Mouse (Mus musculus) right cerebral cortex, postnatal 4 days (tissue): ENCODE results near the gene Slc25a21.

ENCODE experiments used
- DNase-seq: peaks from one replicate; pipeline ENCODE4 v3.0.0-alpha.2; 2022

Gene Slc25a21

DNA sequence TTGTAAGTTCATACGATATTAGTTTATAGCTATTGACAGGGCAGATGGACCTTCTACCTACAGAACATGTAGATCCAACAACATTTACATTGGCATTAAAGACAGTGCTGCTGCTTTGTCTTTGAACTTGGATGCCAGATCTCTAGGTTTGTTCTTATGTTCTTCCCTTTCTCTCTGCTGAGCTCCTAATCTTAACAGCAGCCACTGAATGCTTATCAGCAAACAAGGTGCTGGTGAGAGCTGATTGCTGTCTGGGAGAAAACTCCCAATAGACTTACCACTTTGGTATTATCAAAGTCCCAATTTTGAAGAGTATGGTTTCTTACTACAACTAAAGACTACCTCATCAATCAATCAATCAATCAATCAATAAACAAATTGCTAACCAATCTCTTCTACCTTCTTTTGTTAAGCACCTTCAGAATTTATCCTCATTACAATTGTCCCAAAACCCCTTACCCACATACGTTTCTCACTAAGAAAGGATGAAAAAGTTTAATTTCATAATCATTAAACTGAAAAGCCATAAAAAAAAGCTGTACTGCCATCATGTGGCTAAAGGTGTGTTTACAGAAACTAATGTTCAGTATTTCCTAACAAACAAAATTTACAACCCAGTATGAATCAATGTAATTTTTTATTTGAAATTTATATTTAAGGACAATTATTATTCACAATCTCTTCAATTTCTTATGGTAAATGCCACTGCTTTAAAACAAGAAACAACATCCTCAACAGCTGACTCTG is 12.7 kb downstream of the Slc25a21 start:
- no peak for DNase-seq

DNA sequence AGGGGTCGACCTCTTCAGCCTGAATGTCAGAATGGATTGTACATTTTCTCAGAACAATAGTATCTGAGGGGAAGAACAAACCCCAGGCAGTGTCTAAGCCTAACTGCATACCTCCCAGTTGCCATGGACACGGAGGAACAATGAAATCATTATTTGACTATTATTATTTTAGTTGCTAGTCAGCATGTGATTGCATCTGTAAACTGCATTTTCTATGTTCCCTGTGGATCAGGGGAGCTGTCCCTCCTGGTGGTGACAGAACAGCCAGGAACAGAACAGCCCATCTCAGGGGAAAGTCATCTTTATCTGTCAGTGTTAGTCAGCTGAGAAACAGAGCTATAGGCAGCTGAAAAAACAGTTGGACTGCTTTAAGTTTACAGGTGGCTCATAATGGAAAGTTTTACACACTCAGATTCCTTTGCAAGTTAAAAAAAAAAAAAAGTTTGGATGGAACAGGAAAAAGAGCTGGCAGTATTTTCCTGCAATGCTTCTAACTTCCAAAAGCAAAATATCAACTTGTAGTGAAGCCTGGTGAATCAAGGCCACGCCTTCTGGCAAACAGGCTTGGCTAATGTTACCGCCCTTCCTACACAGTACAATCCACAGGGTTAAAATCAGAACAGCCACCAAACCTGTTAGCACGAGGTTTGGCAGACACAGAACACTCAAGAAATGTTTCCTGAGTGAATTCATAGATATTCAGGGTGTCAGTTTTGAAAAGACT is 17.6 kb downstream of the Slc25a21 start:
- DNase-seq, result no peak

DNA sequence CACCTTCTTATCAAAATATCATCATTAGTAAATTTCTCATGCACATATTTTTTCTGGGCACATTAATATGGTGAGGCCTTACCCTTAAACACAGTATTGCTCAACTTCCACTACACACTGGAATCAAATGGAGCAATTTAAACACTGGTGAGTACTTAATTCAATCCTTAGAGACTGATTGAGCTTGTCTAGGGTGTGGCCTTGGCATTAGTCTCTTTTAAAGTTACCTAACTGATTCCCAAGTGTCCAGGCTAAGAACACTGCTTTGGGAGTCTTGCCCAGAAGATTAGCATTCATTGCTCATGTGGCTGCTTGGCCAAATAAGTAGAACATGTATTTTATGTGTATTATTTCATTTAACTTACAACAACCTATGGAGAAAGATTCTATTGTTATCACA is 18.5 kb downstream of the Slc25a21 start:
- no peak for DNase-seq

DNA sequence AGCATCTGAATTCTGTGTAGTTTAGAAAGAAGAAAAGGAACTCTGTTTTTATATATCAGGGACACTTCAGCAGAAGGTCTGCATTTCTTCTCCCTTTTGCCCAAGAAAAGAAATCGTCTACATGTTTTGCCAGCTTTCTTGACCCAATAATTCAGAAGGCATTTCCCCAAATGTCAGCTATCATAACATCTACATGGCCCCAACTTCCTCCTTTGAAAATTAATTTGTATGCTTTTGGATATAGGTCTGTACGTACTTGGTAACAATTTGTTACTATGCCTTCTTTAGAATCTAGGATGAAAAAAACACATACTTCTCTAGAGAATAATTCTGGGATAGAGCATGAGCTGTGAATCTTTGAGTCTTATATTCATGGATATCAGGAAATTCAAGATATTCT is 34.0 kb downstream of the Slc25a21 start:
- no peak for DNase-seq

DNA sequence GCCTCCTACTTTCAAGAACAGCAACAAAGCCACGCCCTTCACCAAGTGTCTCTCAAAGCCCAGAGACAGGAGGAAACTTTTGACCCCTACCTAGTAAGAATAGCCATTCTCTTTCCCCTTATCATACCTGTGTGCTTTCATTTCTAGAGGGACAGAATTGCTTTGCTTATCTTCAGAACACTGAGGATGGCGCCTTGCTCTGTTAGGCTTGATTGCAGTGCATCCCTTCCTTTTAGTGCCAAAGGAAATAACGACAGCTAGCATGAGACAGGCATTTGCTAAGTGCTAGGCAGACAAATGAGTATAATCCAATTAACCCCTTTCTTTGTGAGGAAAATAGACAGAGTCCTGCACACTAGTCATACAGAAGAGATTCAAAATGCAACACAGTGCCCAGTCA is 34.4 kb downstream of the Slc25a21 start:
- no peak for DNase-seq

DNA sequence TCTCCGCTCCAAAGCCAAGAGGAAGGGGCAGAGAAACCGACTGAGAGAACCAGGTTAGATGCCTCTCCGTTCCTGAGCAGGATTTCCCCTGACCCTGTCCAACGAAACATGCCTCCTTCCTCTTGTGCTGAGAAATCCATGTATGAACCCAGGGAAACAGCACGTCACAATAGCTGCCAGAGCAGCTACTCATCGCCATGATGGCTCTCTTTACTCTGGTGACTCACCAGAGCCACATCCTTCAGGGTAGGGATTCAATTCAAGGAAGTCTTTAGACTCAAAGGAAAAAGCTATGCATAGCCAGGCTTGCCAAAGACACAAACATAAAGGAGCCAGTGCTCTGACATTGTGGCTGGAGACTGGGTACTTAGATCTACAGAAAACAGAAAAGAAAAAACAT is 37.4 kb downstream of the Slc25a21 start:
- no peak for DNase-seq

DNA sequence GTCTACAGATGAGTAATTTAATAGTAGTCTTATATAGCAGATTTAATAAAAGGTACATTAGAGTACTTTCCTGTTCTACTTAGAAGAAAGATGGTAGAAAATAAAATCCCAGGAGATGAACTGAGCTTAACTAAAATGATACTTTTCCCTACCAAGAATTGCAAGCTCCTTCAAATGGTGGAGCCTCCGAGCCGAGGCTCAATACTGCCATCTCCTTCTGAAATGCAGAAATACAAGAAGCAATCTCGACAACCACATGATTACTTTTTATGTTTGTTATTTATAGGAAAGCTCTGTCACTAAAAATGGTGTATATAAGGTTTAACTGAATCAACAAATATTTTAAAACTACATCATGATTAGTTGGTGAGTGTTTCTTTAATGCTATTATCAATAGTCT is 39.0 kb downstream of the Slc25a21 start:
- DNase-seq, result no peak

DNA sequence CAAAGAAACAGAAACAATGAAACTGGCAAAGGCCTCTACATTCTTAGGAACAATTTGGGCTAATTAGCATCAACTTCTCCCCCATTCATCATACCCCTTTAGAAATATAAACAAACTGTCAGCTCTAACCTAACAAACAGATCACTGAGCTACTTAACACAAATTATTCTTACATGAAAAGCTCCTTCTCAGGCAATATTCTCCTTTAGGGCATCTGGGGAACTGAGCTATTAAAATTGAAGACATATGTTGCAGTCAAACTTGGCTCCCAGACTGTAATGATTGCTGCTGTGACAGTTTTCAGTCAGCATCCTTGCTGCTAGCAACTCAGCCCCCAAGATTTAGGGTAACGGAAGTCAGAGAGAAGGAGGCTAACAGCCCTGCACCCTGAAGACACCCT is 58.3 kb downstream of the Slc25a21 start:
- DNase-seq, result no peak

DNA sequence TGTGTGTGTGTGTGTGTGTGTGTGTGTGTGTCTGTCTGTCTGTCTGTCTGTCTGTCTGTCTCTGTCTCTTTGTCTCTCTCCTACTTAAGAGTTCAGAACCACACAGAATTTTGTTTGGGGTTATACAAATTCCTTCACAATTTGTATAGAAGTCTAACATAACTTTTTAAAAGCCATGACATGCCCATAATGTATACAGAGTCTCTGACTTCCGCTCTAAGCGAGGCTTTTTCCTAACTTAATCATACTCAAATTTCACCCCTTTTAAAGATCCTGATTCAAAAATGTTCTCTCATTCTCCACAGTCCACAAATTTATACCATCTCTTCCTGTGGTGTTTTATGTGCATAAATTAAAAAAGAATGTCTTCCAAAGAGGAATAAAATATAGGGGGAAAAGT is 59.5 kb downstream of the Slc25a21 start:
- no peak for DNase-seq

DNA sequence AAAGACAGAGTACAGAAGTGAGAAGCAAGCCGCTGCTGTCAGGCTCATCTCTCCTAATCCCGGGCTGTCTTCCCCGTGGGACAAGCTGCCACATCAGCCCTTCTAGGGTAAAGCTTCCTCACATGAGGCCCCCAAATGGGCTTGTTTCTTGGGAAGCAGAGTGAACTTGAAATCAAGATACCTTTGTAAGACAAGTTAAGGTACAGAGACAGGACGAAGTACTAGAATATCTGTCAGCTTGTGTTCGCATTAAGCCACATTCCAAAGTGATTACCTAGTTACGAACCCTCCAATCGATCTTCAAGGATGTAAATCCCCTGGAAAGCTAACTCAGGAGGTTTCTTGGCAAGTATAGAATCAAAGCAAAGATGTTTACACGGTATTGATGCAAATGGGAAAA is 78.7 kb downstream of the Slc25a21 start:
- DNase-seq, result no peak

DNA sequence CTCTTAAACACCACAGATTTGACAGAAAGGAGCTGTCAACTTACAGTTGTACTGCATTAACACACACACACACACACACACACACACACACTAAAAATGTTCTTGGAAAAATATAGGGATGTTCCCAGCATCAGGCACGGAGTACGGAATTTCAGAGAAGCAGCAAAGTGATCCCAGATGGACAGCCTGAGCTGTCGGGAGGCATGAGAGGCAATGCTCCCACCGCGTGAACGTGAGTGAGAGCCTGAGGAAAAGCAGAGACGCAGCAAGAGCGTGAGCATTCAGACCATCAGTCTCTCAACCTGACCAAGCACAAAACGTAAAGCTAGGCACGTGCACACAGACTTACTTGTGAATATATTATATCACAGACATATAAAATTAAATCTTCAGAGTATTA is 81.8 kb downstream of the Slc25a21 start:
- no peak for DNase-seq

DNA sequence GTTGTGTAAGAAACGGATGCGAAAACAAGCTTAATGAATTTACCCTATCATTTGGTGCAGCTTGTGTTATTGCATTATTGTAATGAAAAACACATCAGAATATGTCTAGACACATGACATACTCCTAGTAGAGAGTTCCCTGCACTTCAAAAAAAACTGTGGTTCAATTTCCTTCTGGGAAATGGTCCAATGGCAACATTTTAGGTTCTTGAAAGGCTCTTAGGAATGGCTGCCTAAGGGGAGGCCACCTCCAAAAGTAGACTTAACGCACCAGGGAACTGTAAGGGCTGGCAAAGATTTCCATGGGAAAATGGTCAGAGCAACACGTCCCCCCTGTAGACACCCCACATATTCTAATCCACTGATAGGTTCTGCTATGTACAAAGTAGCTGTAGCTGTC is 87.9 kb downstream of the Slc25a21 start:
- DNase-seq, result no peak

DNA sequence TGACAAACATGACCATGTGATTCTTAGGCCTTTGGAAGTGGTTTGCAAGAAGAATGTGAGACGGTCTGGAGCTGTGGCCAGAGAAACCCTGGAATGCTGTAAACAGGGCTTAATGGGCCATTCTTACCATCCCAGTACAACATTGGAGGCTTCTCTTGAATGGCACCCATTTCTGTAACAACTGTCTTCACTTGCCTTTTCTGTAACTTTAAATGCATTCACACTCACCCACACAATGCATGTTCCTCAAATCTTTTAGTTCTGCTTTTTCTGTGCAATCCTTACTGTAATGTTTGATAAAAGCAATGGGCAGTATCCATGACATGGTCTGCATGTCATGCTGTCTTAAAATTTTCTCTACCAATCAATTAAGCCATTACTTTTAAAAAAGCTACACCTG is 95.0 kb downstream of the Slc25a21 start:
- no peak for DNase-seq

DNA sequence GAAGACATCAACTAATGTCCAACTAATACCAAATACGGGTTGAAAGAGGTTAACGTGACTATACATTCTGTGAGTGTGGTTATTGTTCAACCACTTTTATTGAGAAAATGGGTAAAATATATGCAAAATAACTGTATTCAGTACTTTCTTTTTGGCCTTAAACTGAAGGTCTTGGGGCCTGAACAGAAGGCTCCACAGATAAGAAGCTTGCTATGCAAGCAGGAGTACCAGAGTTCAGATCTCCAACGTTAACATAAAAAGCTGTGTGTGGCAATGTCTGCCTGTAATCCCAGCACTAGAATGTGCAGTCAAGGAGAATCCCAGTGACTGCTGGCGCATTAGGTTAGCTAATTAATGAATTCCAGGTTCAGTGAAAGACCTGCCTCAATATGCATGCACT is 96.7 kb downstream of the Slc25a21 start:
- no peak for DNase-seq

DNA sequence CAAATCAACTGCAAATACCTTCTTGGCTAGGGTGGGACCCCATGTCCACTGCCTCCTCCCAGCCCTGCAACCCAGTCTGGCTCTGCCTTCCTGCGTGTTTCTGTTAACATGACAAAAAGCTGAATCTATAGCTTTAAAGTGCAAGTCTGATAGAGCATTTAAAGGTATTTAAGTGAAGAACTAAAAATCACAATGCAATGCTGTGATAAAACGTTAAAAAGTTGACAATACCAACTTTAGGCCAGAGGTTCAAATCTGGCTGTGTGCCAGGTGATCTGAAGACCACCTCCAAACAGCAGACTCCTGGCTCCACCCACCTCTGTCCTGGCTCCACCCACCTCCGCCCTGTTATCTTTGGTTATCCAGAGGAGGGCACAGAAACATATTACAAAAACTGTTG is 98.2 kb downstream of the Slc25a21 start:
- no peak for DNase-seq

DNA sequence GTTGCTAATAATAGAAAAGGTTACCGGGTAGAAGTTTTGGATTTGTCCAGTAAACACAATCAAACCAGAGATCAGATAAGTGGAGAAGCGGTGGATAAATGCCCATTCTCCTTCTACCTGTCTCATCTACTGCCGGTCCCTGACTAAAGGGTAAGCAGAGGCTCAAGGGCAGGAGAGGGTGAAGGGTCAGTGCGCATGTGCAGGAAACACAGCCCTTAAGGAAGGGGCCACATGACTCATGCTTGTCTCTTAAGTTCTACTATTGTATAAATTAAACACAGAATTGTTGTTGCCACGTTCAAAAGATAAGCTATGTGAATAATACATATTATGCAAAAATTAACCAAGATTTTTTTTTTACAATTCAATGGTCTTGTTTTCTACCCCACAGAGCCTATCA is 98.9 kb downstream of the Slc25a21 start:
- DNase-seq, result no peak

DNA sequence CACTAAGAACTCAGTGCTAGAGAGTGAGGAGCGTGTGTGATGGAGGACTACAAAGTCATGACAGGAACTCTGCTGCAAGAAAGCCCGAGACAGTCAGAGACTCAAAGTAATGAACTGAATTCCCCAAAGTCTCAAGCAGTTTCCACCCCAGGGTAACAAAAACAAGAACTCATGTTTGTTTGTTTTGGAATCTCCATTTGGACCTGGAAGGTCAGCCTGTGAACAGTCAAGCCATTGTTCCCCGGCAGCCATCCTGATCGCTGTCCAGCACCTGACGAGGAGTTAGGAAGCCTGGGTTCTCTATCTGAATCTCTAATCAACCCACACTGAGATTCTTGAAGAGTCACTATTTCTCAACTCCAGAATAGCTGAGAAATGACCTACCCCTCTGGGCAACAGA is 104.2 kb downstream of the Slc25a21 start:
- DNase-seq, result no peak

DNA sequence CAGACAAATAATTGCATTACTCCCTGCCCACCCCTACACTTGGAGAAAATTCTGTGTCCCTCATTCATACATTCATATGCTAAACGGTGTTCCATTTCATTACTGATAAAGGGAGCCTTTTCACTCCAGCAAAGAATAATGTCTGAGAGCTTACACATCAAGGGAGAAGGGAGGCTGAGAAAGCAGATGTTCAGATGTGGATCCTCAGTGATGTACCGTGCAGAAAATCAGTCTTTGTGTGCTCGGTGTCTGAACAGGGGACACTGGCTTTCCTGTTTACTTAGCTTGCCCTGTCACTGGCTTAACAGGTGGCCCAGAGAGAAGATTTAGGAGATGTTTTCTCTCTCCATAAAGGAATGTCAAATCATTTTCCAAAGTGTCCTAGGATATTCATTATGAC is 112.8 kb downstream of the Slc25a21 start:
- DNase-seq, result no peak

DNA sequence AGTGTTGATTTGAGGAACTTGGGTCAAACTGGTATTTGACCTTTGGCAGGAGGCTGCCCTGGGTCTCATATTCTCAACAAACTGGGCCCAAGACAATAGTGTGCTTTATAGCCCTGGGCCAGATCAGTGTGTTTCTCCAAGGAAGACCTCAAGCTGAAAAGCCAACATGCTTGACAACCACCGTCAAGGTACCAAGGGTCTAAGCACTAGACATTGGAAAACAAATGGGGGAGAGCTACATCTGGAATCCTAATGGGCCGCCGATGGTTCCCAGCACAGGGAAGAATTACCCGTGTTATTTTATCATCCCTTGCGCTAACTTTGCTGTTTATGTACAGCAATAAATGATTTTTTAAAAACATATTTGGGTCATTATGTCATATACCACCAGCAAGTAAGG is 113.7 kb downstream of the Slc25a21 start:
- DNase-seq, result no peak

DNA sequence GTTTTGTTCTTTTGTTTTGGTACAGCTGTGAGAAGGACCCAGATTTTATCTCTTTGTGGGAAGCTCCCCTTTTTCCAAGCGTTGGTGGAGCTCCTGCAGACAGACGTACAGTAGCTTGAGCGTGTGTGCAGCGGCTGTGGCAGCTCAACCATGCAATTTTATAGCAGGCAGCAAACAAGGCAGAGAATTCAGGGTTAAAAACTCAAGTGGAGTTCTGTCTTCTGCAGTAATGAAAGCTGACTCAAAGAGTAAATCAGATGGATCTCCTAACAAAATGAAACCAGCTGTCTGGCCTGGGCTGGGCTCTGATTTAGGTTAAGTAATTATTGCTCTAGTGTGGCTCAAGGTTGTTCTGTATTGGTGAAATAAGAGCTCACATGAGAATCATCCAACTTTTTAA is 120.7 kb downstream of the Slc25a21 start:
- no peak for DNase-seq

DNA sequence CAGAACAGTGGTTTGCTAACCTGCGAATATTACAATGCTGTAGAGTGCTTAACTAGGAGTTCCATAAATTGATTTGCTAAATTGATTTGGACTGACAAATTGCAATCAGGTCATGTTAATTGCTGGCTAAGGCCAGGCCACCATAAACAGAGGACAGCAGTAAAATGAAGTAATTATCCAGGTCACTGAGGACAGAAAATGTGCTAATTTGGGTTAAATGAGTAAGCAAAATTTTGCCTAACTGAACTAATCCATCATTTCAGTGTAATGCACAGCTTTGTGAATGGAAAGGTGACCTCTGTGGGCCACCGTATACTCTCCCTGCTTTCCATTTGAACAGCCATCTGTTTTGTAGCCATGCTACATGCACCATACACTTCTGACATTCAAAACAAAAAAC is 124.7 kb downstream of the Slc25a21 start:
- no peak for DNase-seq

DNA sequence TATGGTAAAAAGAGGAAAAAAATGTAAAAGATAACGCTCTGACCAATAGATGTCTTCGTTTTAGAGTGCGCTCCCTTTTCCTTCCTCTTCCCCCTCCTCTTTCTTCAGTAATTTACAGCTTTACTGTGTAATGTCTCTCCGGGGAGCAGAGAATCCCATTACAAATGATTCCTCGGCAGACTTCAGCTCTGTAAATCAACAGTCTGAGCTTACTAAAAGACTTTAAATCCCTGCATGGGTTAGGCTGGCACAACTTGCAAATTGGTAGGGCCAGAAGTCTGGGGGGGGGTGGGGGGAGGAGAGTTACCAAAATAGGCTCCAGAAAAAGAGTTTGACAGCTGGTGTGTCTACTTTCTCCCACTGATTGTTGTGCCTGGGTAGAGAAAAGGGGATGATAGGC is 128.7 kb downstream of the Slc25a21 start:
- DNase-seq, result no peak

DNA sequence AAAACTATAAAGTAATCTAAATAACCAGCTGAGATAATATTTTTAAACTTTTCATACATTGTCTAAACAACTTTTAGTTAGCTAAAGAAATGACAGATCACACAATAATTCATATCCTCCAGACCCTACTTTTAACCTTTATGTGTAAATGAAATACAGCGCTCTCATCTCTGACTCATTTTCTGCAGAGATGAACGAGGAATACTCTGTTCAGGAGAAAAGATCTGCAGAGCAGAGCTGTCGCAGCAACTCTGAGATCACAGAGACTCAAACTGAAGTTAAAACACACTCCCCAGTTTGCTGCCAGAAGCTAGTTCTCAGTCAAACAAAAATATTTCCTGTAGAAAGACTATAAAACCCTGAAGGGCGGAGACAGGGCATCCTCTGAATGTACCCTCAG is 177.5 kb downstream of the Slc25a21 start:
- DNase-seq, result no peak

DNA sequence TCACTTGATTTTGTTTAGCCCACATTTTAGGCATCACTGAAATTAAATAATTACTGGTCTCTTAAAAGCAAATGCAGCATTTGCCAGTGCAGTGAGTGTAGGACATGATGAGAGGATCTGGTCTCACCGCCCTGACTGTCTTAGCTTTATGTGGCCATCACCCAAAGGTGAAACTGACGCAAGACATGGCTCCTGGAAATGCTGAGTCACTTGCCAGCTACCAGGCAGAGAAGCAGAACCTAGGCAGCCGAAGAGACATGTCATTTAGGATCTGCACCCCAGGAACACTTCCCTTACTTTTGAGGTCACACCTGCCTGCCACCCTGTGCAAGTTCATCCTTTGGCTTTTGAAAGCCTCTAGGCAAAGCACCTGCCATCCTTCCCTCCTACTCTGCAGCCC is 180.4 kb downstream of the Slc25a21 start:
- DNase-seq, result no peak

DNA sequence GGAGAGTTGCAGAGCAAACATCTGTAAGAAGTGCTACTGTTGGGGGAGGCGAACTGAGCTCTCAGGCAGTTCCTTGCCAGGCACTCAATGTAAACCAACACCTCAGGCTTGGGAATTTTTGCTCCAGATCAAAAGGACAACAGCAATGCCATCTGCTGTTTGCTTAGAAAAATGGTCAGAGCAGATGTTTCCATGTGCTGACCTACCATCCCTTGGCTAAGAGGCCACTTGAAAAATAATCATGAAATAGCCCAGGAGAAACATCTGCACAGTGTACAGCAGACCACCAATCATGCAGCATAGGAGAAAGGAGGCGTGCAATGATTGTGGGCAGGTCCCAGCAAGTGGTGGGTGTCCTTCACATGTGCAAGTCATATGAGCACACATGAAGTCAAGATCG is 180.9 kb downstream of the Slc25a21 start:
- no peak for DNase-seq
